Mouse (Mus musculus) thymus, postnatal 0 days (tissue): Measurements from ENCODE around the gene Mlph. TPM values are rescaled to one million over a fixed set of nuclear protein-coding genes. Genes with fewer than 3 reads are reported as not detected.

ENCODE experiments used
- DNase-seq: peaks from one replicate; pipeline ENCODE4 v3.0.0-alpha.2; 2015; ENCODE audit warnings: low spot score
- polyA plus RNA-seq: library from polyadenylated mRNA; unstranded; fragments of >200 nt; fragmentation: Nextera tagmentation; extraction: Ambion mirVana; gene quantifications from 2 replicates; pipeline ENCODE4 v1.2.1, GENCODE M21; 2015

Mlph gene
- 0.45 and 0.55 TPM in 2 replicates for polyA plus RNA-seq

DNA sequence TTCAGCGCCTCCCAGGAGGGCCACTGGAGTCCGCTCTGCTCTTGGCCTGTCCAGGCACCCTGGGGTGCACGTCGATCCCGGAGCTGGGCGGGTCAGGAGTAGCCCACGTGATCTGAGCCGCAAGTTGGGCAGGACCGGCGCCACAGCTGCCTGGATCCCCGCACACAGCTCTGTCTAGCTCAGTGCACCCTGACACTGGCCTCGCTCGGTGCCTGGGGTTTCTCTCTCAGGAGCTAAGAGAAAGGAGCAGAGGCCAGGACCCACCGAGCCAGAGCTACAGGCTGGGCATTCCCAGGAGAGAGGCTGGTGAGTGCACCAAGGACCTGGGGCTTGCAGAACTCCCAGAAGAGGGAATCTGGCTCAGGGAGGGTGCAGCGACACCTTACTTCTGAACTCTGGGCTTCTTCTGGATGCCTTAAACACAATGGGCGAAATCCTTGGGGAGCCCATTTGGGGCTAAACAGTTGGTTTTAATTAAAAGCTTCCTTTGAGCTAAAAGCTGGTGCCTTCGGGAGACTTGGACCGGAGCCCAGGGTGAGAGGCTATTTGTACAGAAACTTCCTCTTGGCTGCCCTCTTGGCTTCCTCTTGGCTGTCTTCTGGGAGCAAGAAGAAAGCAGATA, at the start of gene Mlph:
Mlph (plus strand) TSS at position 138 of the 622 bp plus-strand sequence.
- DNase-seq = no peak

DNA sequence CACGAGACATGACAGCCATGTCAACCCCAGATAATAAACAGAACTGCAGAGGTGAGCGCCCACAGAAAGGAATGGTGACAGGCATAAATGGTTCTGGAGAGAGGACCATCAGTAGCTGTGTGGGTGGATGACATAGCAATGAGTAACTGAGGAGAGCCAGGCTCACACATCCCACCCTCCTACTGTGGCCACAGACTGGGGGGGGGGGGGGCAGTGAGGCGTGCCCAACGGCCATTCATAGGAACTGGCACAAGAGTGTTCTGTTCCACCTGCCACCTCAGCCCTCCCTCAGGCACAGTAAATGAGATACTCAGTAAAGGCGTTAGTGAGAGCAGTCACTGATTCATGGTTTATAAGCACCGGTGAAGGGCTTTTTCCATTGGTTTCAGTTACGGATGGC, 48.2 kb upstream of the Mlph start:
- DNase-seq = no peak

GRCm38 (mm10) chr1:90870581-90870980, 44.3 kb upstream of the Mlph start:
- no peak for DNase-seq

- DNase-seq = no peak
Observed at GRCm38 (mm10) chr1:90875371-90875770, 39.5 kb upstream of the Mlph start.

DNA sequence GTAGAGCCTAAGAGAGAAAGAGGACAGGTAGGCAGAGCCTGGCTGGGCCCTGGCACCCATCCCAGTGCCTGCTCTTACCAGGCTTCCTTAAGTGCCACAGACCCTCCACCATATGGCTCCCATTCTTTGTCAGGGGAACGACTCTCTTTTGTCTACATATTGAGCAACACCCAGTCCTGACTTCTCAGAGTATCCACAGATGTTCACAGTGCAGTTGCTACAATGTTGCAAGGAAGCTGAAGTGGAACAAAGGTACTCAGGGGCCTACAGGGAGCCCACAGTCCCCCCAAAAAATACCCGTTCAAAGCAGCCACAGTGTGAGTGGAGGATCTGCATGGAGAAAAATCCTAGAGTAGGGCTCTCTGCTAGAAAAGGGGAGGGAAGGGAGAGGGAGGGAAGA, 38.9 kb upstream of the Mlph start:
- no peak for DNase-seq

DNA sequence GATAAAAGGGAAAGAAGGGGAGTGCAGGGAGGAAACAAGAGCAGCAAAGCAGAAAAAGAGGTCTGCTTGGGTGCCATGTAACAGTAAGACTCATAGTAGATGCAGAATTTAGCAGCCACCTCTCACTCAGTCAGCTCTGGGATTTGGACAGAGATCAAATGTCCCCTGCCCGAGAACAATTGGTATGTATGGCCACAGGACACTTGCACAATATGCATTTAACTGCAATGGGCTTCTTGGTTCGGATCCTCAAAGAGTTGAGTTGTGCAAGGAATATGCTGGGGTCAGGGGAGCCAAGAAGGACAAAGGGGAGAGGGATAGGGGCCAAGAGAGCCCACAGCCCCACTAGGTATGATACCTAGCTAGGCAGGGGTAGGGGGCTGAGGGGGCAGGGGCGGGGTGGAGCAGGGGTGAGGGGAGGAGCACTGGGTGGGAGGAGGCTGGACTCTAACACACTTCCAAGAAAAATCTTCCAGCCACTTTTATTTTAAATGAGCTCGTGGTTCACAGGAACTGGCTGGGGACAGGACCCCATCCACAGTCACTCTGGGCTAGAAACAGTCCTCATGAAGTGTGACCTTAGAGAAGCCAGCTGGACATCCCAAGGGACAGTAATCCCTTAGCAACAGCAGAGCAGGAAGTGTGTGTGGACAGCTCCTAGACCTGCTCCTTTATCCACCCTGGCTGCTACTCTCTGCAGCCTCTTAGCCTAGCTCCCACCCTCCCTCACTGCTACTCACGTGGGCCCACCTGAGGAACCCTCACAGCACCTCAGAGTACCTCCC, 38.2 kb upstream of the Mlph start:
- no peak for DNase-seq

DNA sequence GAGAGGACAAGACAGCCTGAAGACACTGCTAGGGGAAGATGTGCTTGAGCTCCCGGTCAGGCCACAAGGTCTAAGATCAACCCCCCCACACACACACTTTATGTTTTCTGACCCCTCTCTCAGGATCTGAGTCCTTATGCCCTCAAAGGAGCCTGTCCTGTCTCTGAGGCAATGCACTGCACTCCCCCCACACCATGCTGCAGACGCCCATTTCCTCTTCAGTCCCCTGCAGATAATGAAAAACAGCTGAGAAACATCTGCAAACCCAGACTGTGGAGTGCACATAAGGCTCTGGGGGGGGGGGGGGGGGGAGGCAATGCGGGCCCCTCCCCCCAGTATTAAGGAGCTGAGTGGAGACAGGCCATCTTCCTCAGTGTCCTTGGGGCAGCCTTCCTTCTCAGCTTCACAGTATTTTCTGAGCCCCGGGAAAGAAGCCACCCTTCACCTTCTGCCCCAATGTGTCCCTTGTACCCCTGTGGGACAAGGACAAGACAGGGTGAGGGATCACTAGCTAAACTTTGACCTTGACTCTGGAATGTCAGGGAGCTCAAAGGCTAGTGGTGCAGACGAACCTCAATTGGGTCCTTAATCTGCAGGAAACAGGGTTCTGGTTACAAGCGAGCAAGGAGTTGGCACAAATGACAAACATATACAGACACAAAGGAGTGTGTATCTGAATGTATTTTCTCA, 29.0 kb upstream of the Mlph start:
- DNase-seq = no peak

DNA sequence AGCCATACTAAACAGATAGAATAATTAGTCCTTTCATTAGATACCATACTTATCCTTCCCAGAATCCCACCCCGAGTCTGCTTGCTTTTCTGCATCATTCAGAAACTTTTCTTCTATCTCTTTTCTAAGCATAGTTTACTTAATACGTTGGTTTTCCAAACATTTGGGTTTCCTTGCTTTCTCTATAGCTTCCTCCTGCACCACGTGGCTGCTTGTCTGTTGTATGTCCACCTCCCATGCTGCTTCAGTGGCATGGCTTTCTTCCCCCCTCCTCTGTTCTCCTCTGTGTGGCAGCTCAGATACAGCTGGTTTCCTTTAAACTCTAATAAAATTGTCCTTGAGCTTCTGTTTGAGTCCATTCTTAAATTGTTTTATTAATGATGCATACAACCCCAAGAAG, 20.4 kb upstream of the Mlph start:
- DNase-seq = no peak

DNA sequence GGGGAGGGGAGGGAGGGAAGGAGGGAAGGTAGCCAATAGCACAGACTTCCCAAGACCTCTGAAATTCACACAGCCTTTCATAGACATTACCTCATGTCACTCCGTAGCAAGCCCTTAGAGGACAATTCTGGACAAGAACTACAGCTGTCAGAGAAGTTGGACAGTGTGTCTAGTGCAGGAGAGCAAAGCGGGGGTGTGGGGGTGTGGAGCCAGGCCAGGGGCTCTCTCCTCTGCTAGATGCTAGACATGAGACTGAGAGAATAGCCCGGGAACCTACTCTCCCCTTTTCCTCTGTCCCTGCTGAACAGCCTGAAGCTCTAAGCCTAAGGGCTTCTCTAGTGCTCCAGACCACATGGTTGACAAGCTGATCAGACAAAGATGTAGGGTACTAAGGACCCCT, 19.9 kb upstream of the Mlph start:
- DNase-seq = no peak

DNA sequence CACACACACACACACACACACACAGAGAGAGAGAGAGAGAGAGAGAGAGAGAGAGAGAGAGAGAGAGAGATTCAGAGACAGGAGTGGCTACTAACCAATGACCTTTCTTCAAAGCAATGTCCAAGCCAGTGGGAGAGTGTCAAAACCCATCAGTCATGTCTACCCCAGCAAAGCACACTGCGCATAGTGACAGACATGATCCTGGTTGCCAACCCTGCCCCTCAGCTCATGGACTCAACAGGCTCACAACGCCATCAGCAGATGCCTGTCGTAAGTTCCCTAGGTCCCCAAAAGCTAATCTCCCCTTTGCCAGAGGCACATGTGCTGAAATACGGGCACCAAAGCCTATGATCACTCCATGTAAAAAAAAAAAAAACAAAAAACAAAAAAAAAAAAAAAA, 18.6 kb upstream of the Mlph start:
- no peak for DNase-seq

GRCm38 (mm10) chr1:90896741-90897361, 18.0 kb upstream of the Mlph start:
- DNase-seq = no peak

GRCm38 (mm10) chr1:90898012-90898411, 16.9 kb upstream of the Mlph start:
- no peak for DNase-seq

DNA sequence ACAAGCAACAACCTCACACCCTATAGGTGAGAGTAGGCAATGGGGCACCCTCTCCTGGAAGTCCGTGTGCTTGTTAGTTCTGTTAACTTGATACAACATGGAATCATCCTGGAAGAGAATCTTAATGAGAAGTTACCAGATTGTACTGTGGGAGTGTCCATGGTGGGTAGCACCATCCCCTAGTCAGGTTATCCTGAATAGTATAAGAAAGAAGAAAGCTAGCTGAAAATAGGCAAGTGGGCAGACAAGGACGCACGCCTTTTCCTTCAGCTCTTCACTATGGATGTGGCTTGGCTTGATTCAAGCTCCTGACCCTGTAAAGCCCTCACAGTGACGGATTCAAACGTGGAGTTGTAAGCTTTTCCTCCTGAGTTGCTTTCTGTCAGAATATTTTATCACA, 15.1 kb upstream of the Mlph start:
- no peak for DNase-seq

DNA sequence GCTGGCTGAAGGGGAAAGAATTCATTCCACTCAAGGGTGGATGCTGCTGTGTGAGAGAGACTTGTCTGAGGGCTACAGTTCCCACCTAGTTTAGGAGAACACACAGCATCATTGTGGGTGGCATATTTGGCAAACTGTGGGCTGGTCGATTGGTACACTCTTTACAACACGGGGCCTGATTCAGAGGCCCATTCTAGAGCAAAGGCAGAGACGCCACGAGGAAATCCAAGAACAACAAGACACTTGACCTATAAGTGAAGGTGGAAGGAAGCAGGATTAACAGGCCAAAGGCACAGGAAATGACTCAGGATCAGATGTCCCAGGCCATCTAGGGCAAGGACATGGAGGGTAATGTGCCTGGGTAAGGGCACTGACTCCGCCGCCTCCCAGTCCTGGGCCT, 14.5 kb upstream of the Mlph start:
- no peak for DNase-seq

DNA sequence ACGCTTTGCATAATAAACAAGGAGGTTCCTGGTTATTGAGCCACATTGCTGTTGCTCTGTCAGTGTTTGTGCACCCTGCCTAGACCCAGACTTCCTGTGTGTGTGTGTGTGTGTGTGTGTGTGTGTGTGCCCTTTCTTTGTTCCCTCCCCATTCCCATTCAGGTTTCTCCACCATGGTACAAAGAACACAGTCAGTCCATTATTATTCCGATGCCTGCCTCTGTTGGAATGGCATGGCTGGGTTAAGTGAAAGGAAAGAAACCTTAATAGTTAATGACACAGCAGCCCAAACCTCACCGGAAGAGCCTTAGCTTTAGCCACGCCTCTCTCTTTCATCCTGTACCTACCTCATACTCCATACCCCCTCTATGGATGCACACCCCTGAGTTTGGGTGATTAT, 13.6 kb upstream of the Mlph start:
- DNase-seq = no peak

GRCm38 (mm10) chr1:90901681-90902208, 13.1 kb upstream of the Mlph start:
- DNase-seq = no peak

DNA sequence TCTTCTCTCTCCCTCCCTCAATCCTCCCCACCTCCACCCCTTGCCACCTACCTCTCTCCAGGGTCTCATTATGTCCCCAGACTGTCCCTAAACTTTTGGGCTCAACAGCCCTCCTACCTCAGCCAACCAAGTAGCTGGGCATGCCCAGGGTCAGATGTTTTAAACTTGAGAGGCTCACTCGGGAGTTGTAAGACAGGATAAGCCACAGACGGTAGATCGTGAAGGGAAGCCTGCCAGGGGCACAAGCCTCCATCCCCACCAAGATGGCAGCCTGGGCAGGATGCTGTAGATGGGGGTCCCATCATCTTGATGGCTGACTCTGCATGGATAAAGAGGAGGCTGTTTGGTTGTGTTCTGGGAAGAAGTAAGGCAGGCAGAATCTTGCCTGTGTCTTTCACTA, 12.1 kb upstream of the Mlph start:
- no peak for DNase-seq

GRCm38 (mm10) chr1:90903211-90903945, 11.5 kb upstream of the Mlph start:
- DNase-seq = no peak

DNA sequence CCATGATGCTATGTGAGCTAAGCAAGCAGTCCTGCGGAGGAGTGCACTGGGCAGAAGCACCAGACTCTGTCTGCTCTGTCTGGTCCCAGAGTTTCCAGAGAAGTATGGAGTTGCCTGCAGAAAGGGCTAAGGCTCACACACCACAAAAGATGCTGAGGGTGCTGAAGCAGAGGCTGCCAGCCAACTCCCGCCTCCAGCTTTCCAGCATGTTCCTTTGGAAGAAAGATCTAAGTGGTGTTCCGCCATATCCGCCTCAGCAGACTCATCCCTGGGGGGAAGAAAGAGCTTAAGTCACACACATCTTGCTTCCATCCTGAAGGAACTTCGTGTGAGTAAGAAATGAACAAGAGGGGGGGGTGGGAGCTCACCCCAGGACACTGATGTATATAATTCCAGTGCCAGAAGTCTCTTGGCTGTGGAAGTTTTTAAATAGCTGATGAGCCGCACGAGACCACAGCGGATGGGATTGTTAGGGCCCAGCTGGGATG, 10.9 kb upstream of the Mlph start:
- DNase-seq = no peak

- no peak for DNase-seq
Observed at GRCm38 (mm10) chr1:90904729-90905404, 10.0 kb upstream of the Mlph start.
